Mouse (Mus musculus) CH12.LX (cell line): ENCODE data around the gene Gm10762.

Source experiments
- CHD1 ChIP-seq: IDR thresholded peaks from 2 replicates; pipeline ENCODE4 v1.6.1; 2012; ENCODE audit warnings: low read depth, low read length, improper control_type of control experiment, inconsistent platforms
- CTCF ChIP-seq, 2 experiments: IDR thresholded peaks in 1 of 2; conservative IDR thresholded peaks in 1 of 2; 2 replicates each; pipeline ENCODE4 v1.5.1; 2011 to 2012; ENCODE audit warnings: low read depth in 2 of 2, low read length in 2 of 2, improper control_type of control experiment in 1 of 2, inconsistent platforms in 1 of 2, mild to moderate bottlenecking in 1 of 2, moderate library complexity in 1 of 2
- EP300 ChIP-seq: IDR thresholded peaks from 2 replicates; pipeline ENCODE4 v1.6.1; 2011; ENCODE audit warnings: low read length, improper control_type of control experiment
- JUND ChIP-seq: conservative IDR thresholded peaks from 2 replicates; pipeline ENCODE4 v1.6.1; 2011; ENCODE audit warnings: low read depth, low read length, improper control_type of control experiment
- KAT2A ChIP-seq: IDR thresholded peaks from 2 replicates; pipeline ENCODE4 v1.6.1; 2012; ENCODE audit warnings: low read length, improper control_type of control experiment, inconsistent platforms; ENCODE audit not compliant: insufficient replicate concordance
- MAX ChIP-seq: IDR thresholded peaks from 2 replicates; pipeline ENCODE4 v1.6.1; 2011; ENCODE audit warnings: low read length, improper control_type of control experiment
- POLR2A ChIP-seq: IDR thresholded peaks from 2 replicates; pipeline ENCODE4 v1.6.1; 2011; ENCODE audit warnings: low read depth, mild to moderate bottlenecking, improper control_type of control experiment, low read length
- RAD21 ChIP-seq: IDR thresholded peaks from 2 replicates; pipeline ENCODE4 v1.6.1; 2011; ENCODE audit warnings: low read depth, mild to moderate bottlenecking, low read length, improper control_type of control experiment, moderate library complexity
- RCOR1 ChIP-seq: conservative IDR thresholded peaks from 2 replicates; pipeline ENCODE4 v1.6.1; 2012; ENCODE audit warnings: low read depth, mild to moderate bottlenecking, inconsistent platforms, low read length, improper control_type of control experiment
- ZMIZ1 ChIP-seq: IDR thresholded peaks from 2 replicates; pipeline ENCODE4 v1.6.1; 2012; ENCODE audit warnings: low read depth, mild to moderate bottlenecking, inconsistent platforms, low read length, improper control_type of control experiment

DNA sequence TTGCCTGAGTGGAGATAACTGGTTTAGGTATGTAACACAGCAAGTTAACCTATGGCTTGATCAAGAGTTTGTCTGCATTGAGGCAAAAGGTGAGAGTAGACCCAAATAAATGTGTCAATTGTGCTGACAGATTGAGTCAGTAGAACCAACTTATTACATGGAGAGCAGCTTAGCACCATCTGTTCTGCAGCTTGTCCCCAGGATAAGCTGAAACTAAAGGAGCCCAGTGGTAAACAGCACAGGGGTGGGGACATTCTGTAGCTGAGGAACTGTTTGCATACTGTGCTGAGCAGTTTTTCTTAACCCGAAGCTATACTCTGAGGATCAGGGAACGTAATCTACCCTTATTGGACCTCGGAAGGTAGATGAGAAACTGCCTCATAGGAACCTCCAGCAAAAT is 17.2 kb upstream of the Gm10762 start:
- TF ChIP-seq RAD21 (no peak), POLR2A (no peak), MAX (no peak), EP300 (no peak), KAT2A (no peak), CTCF (conservative IDR thresholded peaks at IDR 0.05 in 1 of 2, IDR thresholded peaks at IDR 0.05 in 1 of 2; ENCODE audit: low read depth in 2 of 2, low read length in 2 of 2) (no peak), RCOR1 (no peak), CHD1 (no peak), ZMIZ1 (no peak), JUND (no peak)
